Mouse (Mus musculus) heart, adult 2 months (tissue): ENCODE data around the gene Numb. TPM values are rescaled to one million over a fixed set of nuclear protein-coding genes. Genes with fewer than 3 reads are reported as not detected.
A peak's percentile ranks its signal among the peaks of the same experiment; 100 is the strongest.

Source experiments
- DNase-seq, 2 experiments: peaks; one replicate each; pipeline ENCODE4 v3.0.0; 2021
- H3K27ac ChIP-seq: fragments of 200-600 bp; 2 replicates; pipeline ENCODE4 v1.8.1; 2022
- H3K27me3 ChIP-seq: fragments of 200-500 bp; 2 replicates; pipeline ENCODE4 v1.6.1; 2012; ENCODE audit warnings: mild to moderate bottlenecking, low read length, inconsistent platforms, mixed read lengths; ENCODE audit not compliant: control insufficient read depth, insufficient read depth
- H3K36me3 ChIP-seq: fragments of 200-500 bp; 2 replicates; pipeline ENCODE4 v1.6.1; 2012; ENCODE audit warnings: low read length, inconsistent platforms; ENCODE audit not compliant: control insufficient read depth, insufficient read depth
- H3K4me1 ChIP-seq: fragments of 200-500 bp; 2 replicates; pipeline ENCODE4 v1.6.1; 2011; ENCODE audit warnings: low read length; ENCODE audit not compliant: control insufficient read depth, insufficient read depth
- H3K4me3 ChIP-seq: fragments of 200-600 bp; 2 replicates; pipeline ENCODE4 v1.8.1; 2022
- H3K79me2 ChIP-seq: fragments of 200-500 bp; replicated peaks from 2 replicates; pipeline ENCODE4 v1.6.1; 2012; ENCODE audit warnings: mild to moderate bottlenecking, inconsistent platforms, low read length, moderate library complexity, mixed read lengths; ENCODE audit not compliant: control insufficient read depth, insufficient read depth
- H3K9ac ChIP-seq: fragments of 200-500 bp; 2 replicates; pipeline ENCODE4 v1.6.1; 2012; ENCODE audit warnings: low read depth, mild to moderate bottlenecking, control low read depth, inconsistent platforms, low read length, mixed read lengths
- CTCF ChIP-seq: fragments of 200-600 bp; IDR thresholded peaks from 2 replicates; pipeline ENCODE4 v1.8.1; 2022; ENCODE audit warnings: antibody characterized with exemption, mild to moderate bottlenecking, moderate library complexity
- EP300 ChIP-seq: fragments of 200-500 bp; IDR thresholded peaks from 2 replicates; pipeline ENCODE4 v1.6.1; 2011; ENCODE audit warnings: low read depth, low read length, control low read depth; ENCODE audit not compliant: insufficient read depth
- POLR2A ChIP-seq: fragments of 200-500 bp; IDR thresholded peaks from 2 replicates; pipeline ENCODE4 v1.6.1; 2011; ENCODE audit warnings: mild to moderate bottlenecking, low read depth, low read length, control low read depth; ENCODE audit not compliant: insufficient read depth
- whole genome bisulfite sequencing: fragments of 180-500 bp; shearing (Covaris S2); methylation state at CpG from one replicate; pipeline ENCODE4 v1.1.7; 2018; 5-methylcytosine and 5-hydroxymethylcytosine counted together
- intact Hi-C: fragments of 180-260 bp; cut with DNase I; formaldehyde crosslinking; loops from one replicate; pipeline ENCODE4 v1.15.1; 2025
- polyA plus RNA-seq: library from polyadenylated mRNA; depleted of rRNA; stranded (reverse); fragments of >200 nt; gene quantifications from 2 replicates; pipeline ENCODE4 v1.2.3, GENCODE M21; 2012
- total RNA-seq, 2 experiments: library from RNA; stranded (reverse); gene quantifications; 2 replicates each; pipeline ENCODE4 v1.2.3; 2021

Gene Numb
- total and polyA plus RNA-seq, 3 experiments = 31.1 to 32.3 (median 31.6) TPM

- TF ChIP-seq EP300 = peak; percentile 65
- TF ChIP-seq CTCF = peak; percentile 19; the same call in 1 of the 2 replicates
- TF ChIP-seq POLR2A = peak; percentile 65
- peak within 1 kb of the TSS; percentile 87 for H3K27ac ChIP-seq
- H3K4me3 ChIP-seq = peak within 1 kb of the TSS; percentile 98
- no peaks in the 10 kb centered on the region for H3K27me3 ChIP-seq
- intact Hi-C loops = loop anchor here (2.0 kb wide), 1 partner anchor 30 kb away; the partner anchor contains the start of gene Numb
- peaks cover 4% of the 10 kb centered on the region for H3K36me3 ChIP-seq
- peaks cover 12% of the 10 kb centered on the region for H3K4me1 ChIP-seq
- under 1% methylated on average over 37 of the region's 37 CpGs for WGBS
- H3K79me2 ChIP-seq = no peaks in the 10 kb centered on the region; the same call in none of the 2 replicates
- peak within 1 kb of the TSS; percentile 80 for H3K9ac ChIP-seq
- peak; percentile 90 to 91 for DNase-seq
Observed at GRCm38 (mm10) chr12:83950493-83950839, 28.7 kb upstream of the Numb start, which contains the start of gene Riox1. TSS of gene Riox1 (plus strand) at chr12:83950608.

- no peaks in the 10 kb centered on the region; the same call in none of the 2 replicates for H3K79me2 ChIP-seq
- no peak for DNase-seq
- peaks cover 4% of the 10 kb centered on the region for H3K36me3 ChIP-seq
- peak overlapping the region; percentile 98 for H3K4me3 ChIP-seq
- intact Hi-C loops = loop anchor here (2.0 kb wide), 1 partner anchor 29 kb away; the partner anchor contains the start of gene Numb
- peaks cover 12% of the 10 kb centered on the region for H3K4me1 ChIP-seq
- no peak for TF ChIP-seq CTCF
- H3K27me3 ChIP-seq = no peaks in the 10 kb centered on the region
- peak overlapping the region; percentile 80 for H3K9ac ChIP-seq
- WGBS = 20% methylated on average over 11 of the region's 11 CpGs
- peak overlapping the region; percentile 87 for H3K27ac ChIP-seq
Observed at GRCm38 (mm10) chr12:83949776-83950492, 28.2 kb upstream of the Numb start.

- Histone ChIP-seq H3K36me3 (peaks cover 4% of the 10 kb centered on the region), H3K4me3 (no peak overlapping the region), H3K79me2 (no peaks in the 10 kb centered on the region; the same call in none of the 2 replicates), H3K27me3 (no peaks in the 10 kb centered on the region), H3K4me1 (peaks cover 12% of the 10 kb centered on the region), H3K27ac (no peak overlapping the region), H3K9ac (no peak overlapping the region)
- 40% methylated on average over 4 of the region's 4 CpGs for WGBS
- TF ChIP-seq CTCF = no peak
- no peak for TF ChIP-seq EP300
- no peak for TF ChIP-seq POLR2A
- no peak for DNase-seq
- intact Hi-C loops = no loop called here
Observed at GRCm38 (mm10) chr12:83949043-83949442, 27.3 kb upstream of the Numb start.

GRCm38 (mm10) chr12:83947260-83947811, 25.6 kb upstream of the Numb start:
- intact Hi-C loops = loop anchor here (2.0 kb wide), 1 partner anchor 19 kb away; no protein-coding TSS in a partner anchor
- Histone ChIP-seq H3K27ac (peak overlapping the region; percentile 79), H3K4me3 (no peak overlapping the region), H3K4me1 (peaks cover 11% of the 10 kb centered on the region), H3K79me2 (no peaks in the 10 kb centered on the region; the same call in none of the 2 replicates), H3K27me3 (no peaks in the 10 kb centered on the region), H3K36me3 (peaks cover 3% of the 10 kb centered on the region), H3K9ac (no peak overlapping the region)
- 35% methylated on average over 8 of the region's 8 CpGs for WGBS
- peak in 1 of 2 experiments; percentile 38 for DNase-seq
- no peak for TF ChIP-seq EP300
- peak; percentile 38; the same call in 1 of the 2 replicates for TF ChIP-seq POLR2A
- TF ChIP-seq CTCF = no peak

- intact Hi-C loops = no loop called here
- TF ChIP-seq CTCF (no peak), POLR2A (no peak), EP300 (no peak)
Observed at GRCm38 (mm10) chr12:83941938-83942337, 20.2 kb upstream of the Numb start.

GRCm38 (mm10) chr12:83940031-83940430, 18.3 kb upstream of the Numb start:
- H3K9ac ChIP-seq = no peak overlapping the region
- H3K27me3 ChIP-seq = no peaks in the 10 kb centered on the region
- intact Hi-C loops = no loop called here
- DNase-seq = peak in 1 of 2 experiments; percentile 41
- TF ChIP-seq POLR2A = no peak
- no peak for TF ChIP-seq EP300
- TF ChIP-seq CTCF = no peak
- peaks cover 6% of the 10 kb centered on the region for H3K4me1 ChIP-seq
- H3K27ac ChIP-seq = peak overlapping the region; percentile 65
- H3K36me3 ChIP-seq = no peaks in the 10 kb centered on the region
- no peaks in the 10 kb centered on the region for H3K79me2 ChIP-seq
- H3K4me3 ChIP-seq = no peak overlapping the region
- 41% methylated on average over 4 of the region's 4 CpGs for WGBS

More at GRCm38 (mm10) chr12:83941938-83942337, 20.2 kb upstream of the Numb start:
- DNase-seq = no peak
- H3K27ac ChIP-seq = no peak overlapping the region
- no peaks in the 10 kb centered on the region for H3K36me3 ChIP-seq
- 84% methylated on average over 3 of the region's 3 CpGs for WGBS
- peaks cover 6% of the 10 kb centered on the region for H3K4me1 ChIP-seq
- H3K9ac ChIP-seq = no peak overlapping the region
- no peak overlapping the region for H3K4me3 ChIP-seq
- H3K79me2 ChIP-seq = no peaks in the 10 kb centered on the region
- no peaks in the 10 kb centered on the region for H3K27me3 ChIP-seq
